ENCODE assay signal across 13 mouse cellular contexts in the genomic region with DNA sequence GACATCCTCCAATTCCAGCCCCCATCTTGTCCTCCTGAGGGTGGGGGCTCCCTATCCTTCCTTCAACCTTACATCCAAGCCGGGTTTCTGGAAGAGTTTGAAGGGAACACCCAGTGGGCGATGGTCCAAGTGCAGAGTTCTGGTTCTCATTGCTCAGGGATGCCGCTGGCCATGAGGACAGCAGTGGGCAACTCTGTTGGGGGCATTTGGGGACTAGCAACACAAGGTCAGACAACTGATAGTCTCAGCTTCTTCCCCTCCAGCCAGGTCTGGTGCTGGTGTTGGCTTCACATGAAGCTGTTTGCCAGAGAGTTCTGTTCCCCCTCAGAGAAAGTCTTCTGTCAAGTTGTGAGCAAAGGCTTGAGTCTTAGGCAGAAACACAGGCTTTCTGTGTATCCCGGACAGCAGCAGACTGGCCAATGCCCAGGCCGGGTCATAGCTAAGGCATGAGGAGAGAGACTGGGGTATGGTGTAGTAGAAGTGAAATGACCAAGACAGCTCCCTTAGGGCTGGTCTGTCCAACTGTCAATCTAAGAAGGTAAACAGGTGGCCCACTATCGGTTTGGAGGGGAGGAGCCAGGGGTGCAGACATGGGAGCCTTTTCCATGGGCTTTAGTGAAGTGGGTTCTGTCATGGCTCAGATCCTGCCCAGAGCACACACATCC. TPM values are rescaled to one million over a fixed set of nuclear protein-coding genes. Genes with fewer than 3 reads are reported as not detected.
A peak's percentile ranks its signal among the peaks of the same experiment; 100 is the strongest.
DNase-seq lines count a peak whose midpoint lies in the region; ATAC-seq and TF ChIP-seq lines count a peak whose summit lies in the region.
"Had no signal": no experiment of that assay in that cellular context is flagged by ENCODE, and none has a peak within 500 bp of the region (broad histone marks: within the 10 kb centered on the region; RNA-seq: fewer than 3 reads in every experiment).

No protein-coding gene starts in this region.

- TF ChIP-seq POLR2A in small intestine, adult 2 months (IDR thresholded peaks at IDR 0.05; ENCODE audit: low read depth, low read length), result no peak

- no peak overlapping the region for H3K4me3 ChIP-seq in lung, embryonic 15.5 days
- H3K4me3 ChIP-seq in lung, postnatal 0 days (ENCODE audit: low read depth, low read length), result no peak overlapping the region
- H3K4me3 ChIP-seq in small intestine, adult 2 months (ENCODE audit: low read depth, low read length), result peak overlapping the region; percentile 53
- no peak overlapping the region for H3K4me3 ChIP-seq in hindbrain, embryonic 10.5 days

- H3K4me2 ChIP-seq in lung, embryonic 15.5 days, result no peak overlapping the region
- H3K4me2 ChIP-seq in lung, postnatal 0 days (replicated peaks; ENCODE audit: low read depth, low read length), result no peak overlapping the region

- DNase-seq in lung, postnatal 0 days (ENCODE audit: low spot score), result no peak
- peak; percentile 73 for DNase-seq in cerebellum, adult 8-10 months
- peak; percentile 64 for DNase-seq in gastrocnemius, postnatal 10 days
- DNase-seq in hindbrain, embryonic 10.5 days (ENCODE audit: low spot score), result no peak
- no peak for DNase-seq in adrenal gland, adult 8-10 months
- no peak for DNase-seq in left cerebral cortex, postnatal 25 days (ENCODE audit: low spot score in 2 of 2)
- DNase-seq: adrenal gland, adult 2 months; thymus, adult 18-20 months had no signal

- no peak for ATAC-seq in lung, embryonic 15.5 days (ENCODE audit: borderline replicate concordance, extremely low read depth, low FRiP score, low TSS enrichment)
- no peak for ATAC-seq in lung, postnatal 0 days

- no peak for TF ChIP-seq CTCF in lung, postnatal 0 days (IDR thresholded peaks at IDR 0.05)
- no peak for TF ChIP-seq CTCF in small intestine, adult 2 months (IDR thresholded peaks at IDR 0.05; ENCODE audit: extremely low read depth, insufficient read length, insufficient replicate concordance, low read depth, low read length)

- no peak for TF ChIP-seq EP300 in lung, postnatal 0 days (IDR thresholded peaks at IDR 0.05)

- H3K27me3 ChIP-seq in lung, embryonic 15.5 days, result no peaks in the 10 kb centered on the region
- no peaks in the 10 kb centered on the region for H3K27me3 ChIP-seq in lung, postnatal 0 days (replicated peaks; ENCODE audit: insufficient read depth, low read length)
- H3K27me3 ChIP-seq in small intestine, adult 2 months (ENCODE audit: control insufficient read depth, insufficient read depth, low read length), result no peaks in the 10 kb centered on the region
- no peaks in the 10 kb centered on the region; the same call in 1 of the 2 replicates for H3K27me3 ChIP-seq in hindbrain, embryonic 10.5 days (ENCODE audit: insufficient read depth, poor library complexity, severe bottlenecking)

- WGBS in lung, embryonic 15.5 days, result 70% methylated on average over 6 of the region's 6 CpGs
- WGBS in lung, postnatal 0 days, result 80% methylated on average over 6 of the region's 6 CpGs
- 75% methylated on average over 6 of the region's 6 CpGs for WGBS in small intestine, adult 2 months
- WGBS in hindbrain, embryonic 10.5 days, result 91% methylated on average over 6 of the region's 6 CpGs

- peak overlapping the region; percentile 10; the same call in 1 of the 2 replicates for H3K27ac ChIP-seq in lung, embryonic 15.5 days
- no peak overlapping the region for H3K27ac ChIP-seq in lung, postnatal 0 days (ENCODE audit: low read length)
- H3K27ac ChIP-seq in small intestine, adult 2 months (ENCODE audit: insufficient read depth, low read depth, low read length), result peak overlapping the region; percentile 89
- no peak overlapping the region for H3K27ac ChIP-seq in hindbrain, embryonic 10.5 days
- H3K27ac ChIP-seq: midbrain, embryonic 13.5 days had no signal

- peaks cover 26% of the 10 kb centered on the region for H3K4me1 ChIP-seq in lung, embryonic 15.5 days
- H3K4me1 ChIP-seq in lung, postnatal 0 days (ENCODE audit: insufficient read depth, low read depth, low read length), result peaks cover 10% of the 10 kb centered on the region; the same call in 1 of the 2 replicates
- H3K4me1 ChIP-seq in small intestine, adult 2 months (ENCODE audit: control insufficient read depth, insufficient read depth, insufficient read length, low read length), result peaks cover 3% of the 10 kb centered on the region; the same call in 1 of the 2 replicates
- H3K4me1 ChIP-seq in hindbrain, embryonic 10.5 days (replicated peaks), result peaks cover 40% of the 10 kb centered on the region

- no peak overlapping the region for H3K9ac ChIP-seq in lung, embryonic 15.5 days
- no peak overlapping the region for H3K9ac ChIP-seq in lung, postnatal 0 days (replicated peaks; ENCODE audit: low read depth)

- H3K9me3 ChIP-seq in lung, embryonic 15.5 days, result no peaks in the 10 kb centered on the region
- no peaks in the 10 kb centered on the region for H3K9me3 ChIP-seq in lung, postnatal 0 days (ENCODE audit: low read length)
- H3K9me3 ChIP-seq in hindbrain, embryonic 10.5 days, result no peaks in the 10 kb centered on the region
- H3K9me3 ChIP-seq: midbrain, embryonic 13.5 days had no signal

- intact Hi-C loops in left cerebral cortex, postnatal 25 days (cut with DNase I), result no loop called here

- no peaks in the 10 kb centered on the region for H3K36me3 ChIP-seq in lung, embryonic 15.5 days
- H3K36me3 ChIP-seq in lung, postnatal 0 days (ENCODE audit: insufficient read depth, low read length), result no peaks in the 10 kb centered on the region
- no peaks in the 10 kb centered on the region for H3K36me3 ChIP-seq in small intestine, adult 2 months (ENCODE audit: control insufficient read depth, insufficient read depth, low read length)
- no peaks in the 10 kb centered on the region for H3K36me3 ChIP-seq in hindbrain, embryonic 10.5 days
- H3K36me3 ChIP-seq: midbrain, embryonic 13.5 days had no signal

RNA-seq across cellular contexts. Expression of gene Mrgprf, which starts 0.8 kb away (rescaled TPM):
- polyA plus RNA-seq in lung, embryonic 15.5 days (2015; fragmentation: Nextera tagmentation; extraction: Ambion mirVana), result 2.1 TPM in 2 replicates
- 2.6 and 3.4 TPM in 2 replicates for polyA plus RNA-seq in lung, postnatal 0 days (2015; fragmentation: Nextera tagmentation; extraction: Ambion mirVana)
- total RNA-seq in gastrocnemius, postnatal 10 days (2021), result 1 to 10 TPM; 5.6 to 9.3 TPM
- 12.0 and 17.6 TPM in 2 replicates for polyA plus RNA-seq in small intestine, adult 2 months (2012; rRNA removed)
- polyA plus RNA-seq in hindbrain, embryonic 10.5 days (2016; fragmentation: Nextera tagmentation; extraction: Ambion mirVana), result 0.14 and 0.35 TPM in 2 replicates
- 1 to 10 TPM in 3 of 4 experiments, under 1 TPM in 1; 0.91 to 3.0 (median 1.2) TPM for total RNA-seq in adrenal gland, adult 8-10 months (2022)
- 1 to 10 TPM; 1.6 to 2.3 TPM for total RNA-seq in left cerebral cortex, postnatal 25 days (2021)
- total RNA-seq: liver, adult 2 months had no signal

RNA-seq across cellular contexts. Expression of gene Mrgprd, which starts 13.2 kb away (rescaled TPM):
- polyA plus RNA-seq in lung, embryonic 15.5 days (2015; fragmentation: Nextera tagmentation; extraction: Ambion mirVana), result not detected in 2 replicates
- polyA plus RNA-seq in lung, postnatal 0 days (2015; fragmentation: Nextera tagmentation; extraction: Ambion mirVana), result not detected in 2 replicates
- total RNA-seq in gastrocnemius, postnatal 10 days (2021), result not detected
- polyA plus RNA-seq in small intestine, adult 2 months (2012; rRNA removed), result not detected in 2 replicates
- not detected in 2 replicates for polyA plus RNA-seq in hindbrain, embryonic 10.5 days (2016; fragmentation: Nextera tagmentation; extraction: Ambion mirVana)
- not detected for total RNA-seq in adrenal gland, adult 8-10 months (2022)
- total RNA-seq in left cerebral cortex, postnatal 25 days (2021), result not detected
- total RNA-seq: adrenal gland, adult 2 months; liver, adult 2 months had no signal
- polyA plus RNA-seq: adrenal gland, adult 2 months; kidney, embryonic 14.5 days; liver, adult 2 months; midbrain, embryonic 13.5 days had no signal

RNA-seq across cellular contexts. Expression of gene Tpcn2, which starts 17.7 kb away (rescaled TPM):
- 10.0 and 10.9 TPM in 2 replicates for polyA plus RNA-seq in lung, embryonic 15.5 days (2015; fragmentation: Nextera tagmentation; extraction: Ambion mirVana)
- polyA plus RNA-seq in lung, postnatal 0 days (2015; fragmentation: Nextera tagmentation; extraction: Ambion mirVana), result 17.3 and 22.7 TPM in 2 replicates
- total RNA-seq in gastrocnemius, postnatal 10 days (2021), result 1 to 10 TPM; 3.6 to 7.2 TPM
- 8.5 and 10.8 TPM in 2 replicates for polyA plus RNA-seq in small intestine, adult 2 months (2012; rRNA removed)
- 5.7 and 5.8 TPM in 2 replicates for polyA plus RNA-seq in hindbrain, embryonic 10.5 days (2016; fragmentation: Nextera tagmentation; extraction: Ambion mirVana)
- 10 to 100 TPM in 3 of 4 experiments, 1 to 10 TPM in 1; 8.0 to 34.6 (median 21.0) TPM for total RNA-seq in adrenal gland, adult 8-10 months (2022)
- 1 to 10 TPM; 4.7 to 4.8 TPM for total RNA-seq in left cerebral cortex, postnatal 25 days (2021)

Comparison
In these comparisons a context has a peak if more than half of its experiments do, and no peak if none do; other contexts are left out.
1. H3K27ac ChIP-seq: peak in lung, embryonic 15.5 days (single experiment) and small intestine, adult 2 months (single experiment); none in lung, postnatal 0 days (single experiment) and hindbrain, embryonic 10.5 days (single experiment).
2. DNase-seq: peak in cerebellum, adult 8-10 months (single experiment) and gastrocnemius, postnatal 10 days (single experiment); none in lung, postnatal 0 days (single experiment), hindbrain, embryonic 10.5 days (single experiment), adrenal gland, adult 8-10 months (single experiment) and left cerebral cortex, postnatal 25 days (0 of 2).